Mouse (Mus musculus) MEL (cell line): ENCODE results near the gene Golga2. TPM values are rescaled to one million over a fixed set of nuclear protein-coding genes. Genes with fewer than 3 reads are reported as not detected.

Experiments used
- DNase-seq: peaks from one replicate; pipeline ENCODE4 v3.0.0; 2011; ENCODE audit warnings: low read depth, low spot score
- H3K27ac ChIP-seq: 2 replicates; pipeline ENCODE4 v1.5.1; 2012; ENCODE audit warnings: low read depth, mild to moderate bottlenecking, control low read depth, low read length, moderate library complexity; ENCODE audit not compliant: control insufficient read depth
- H3K27me3 ChIP-seq, 2 experiments: fragments of 150-350 bp in 1 of 2; sonication (generic) in 1 of 2; 2 replicates each; pipeline ENCODE4 v1.6.1; 2012; ENCODE audit warnings: low read length in 2 of 2, mild to moderate bottlenecking in 2 of 2, improper control_type of control experiment in 1 of 2, moderate library complexity in 1 of 2; ENCODE audit not compliant: insufficient read depth in 2 of 2, control insufficient read depth in 1 of 2
- H3K36me3 ChIP-seq, 2 experiments: 2 replicates each; pipeline ENCODE4 v1.6.1; 2012 to 2014; ENCODE audit warnings: low read length in 2 of 2, improper control_type of control experiment in 1 of 2, inconsistent platforms in 1 of 2, mild to moderate bottlenecking in 1 of 2; ENCODE audit not compliant: insufficient read depth in 2 of 2, control insufficient read depth in 1 of 2
- H3K4me1 ChIP-seq, 2 experiments: fragments of 150-350 bp in 1 of 2; sonication (generic) in 1 of 2; 2 replicates each; pipeline ENCODE4 v1.6.1; 2012; ENCODE audit warnings: low read length in 2 of 2, improper control_type of control experiment in 1 of 2, mild to moderate bottlenecking in 1 of 2; ENCODE audit not compliant: insufficient read depth in 2 of 2, control insufficient read depth in 1 of 2
- H3K4me3 ChIP-seq, 2 experiments: fragments of 150-350 bp in 1 of 2; sonication (generic) in 1 of 2; 2 replicates each; pipeline ENCODE4 v1.5.1; 2012; ENCODE audit warnings: low read depth in 2 of 2, low read length in 2 of 2, mild to moderate bottlenecking in 2 of 2, moderate library complexity in 2 of 2, control low read depth in 1 of 2, improper control_type of control experiment in 1 of 2; ENCODE audit not compliant: control insufficient read depth in 1 of 2, insufficient read depth in 1 of 2
- H3K79me2 ChIP-seq: 2 replicates; pipeline ENCODE4 v1.6.1; 2012; ENCODE audit warnings: mild to moderate bottlenecking, low read length, moderate library complexity; ENCODE audit not compliant: control insufficient read depth, poor library complexity, insufficient read depth
- H3K9ac ChIP-seq: 2 replicates; pipeline ENCODE4 v1.6.1; 2012; ENCODE audit warnings: low read depth, mild to moderate bottlenecking, control low read depth, low read length, moderate library complexity; ENCODE audit not compliant: control insufficient read depth, poor library complexity, severe bottlenecking
- H3K9me3 ChIP-seq: fragments of 150-350 bp; sonication (generic); replicated peaks from 2 replicates; pipeline ENCODE4 v1.6.1; 2012; ENCODE audit warnings: mild to moderate bottlenecking, low read length, improper control_type of control experiment, moderate library complexity; ENCODE audit not compliant: insufficient read depth
- CHD1 ChIP-seq: IDR thresholded peaks from 2 replicates; pipeline ENCODE4 v1.6.1; 2012; ENCODE audit warnings: low read depth, mild to moderate bottlenecking, inconsistent platforms, low read length, improper control_type of control experiment
- CHD2 ChIP-seq: IDR thresholded peaks from 2 replicates; pipeline ENCODE4 v1.6.1; 2011; ENCODE audit warnings: low read length, improper control_type of control experiment
- E2F4 ChIP-seq: IDR thresholded peaks from 2 replicates; pipeline ENCODE4 v1.6.1; 2011; ENCODE audit warnings: low read depth, low read length, improper control_type of control experiment, borderline replicate concordance
- ELF1 ChIP-seq: IDR thresholded peaks from 2 replicates; pipeline ENCODE4 v1.6.1; 2014; ENCODE audit warnings: low read depth, mild to moderate bottlenecking, inconsistent platforms, low read length, improper control_type of control experiment, moderate library complexity
- EP300 ChIP-seq, 2 experiments: IDR thresholded peaks; 2 replicates each; pipeline ENCODE4 v1.6.1; 2011; ENCODE audit warnings: improper control_type of control experiment in 2 of 2, low read length in 2 of 2, low read depth in 1 of 2, mild to moderate bottlenecking in 1 of 2
- ETS1 ChIP-seq: IDR thresholded peaks from 2 replicates; pipeline ENCODE4 v1.6.1; 2012; ENCODE audit warnings: low read depth, mild to moderate bottlenecking, inconsistent platforms, low read length, improper control_type of control experiment, moderate library complexity
- GABPA ChIP-seq: IDR thresholded peaks from 2 replicates; pipeline ENCODE4 v1.6.1; 2012; ENCODE audit warnings: low read depth, mild to moderate bottlenecking, inconsistent platforms, low read length, improper control_type of control experiment, moderate library complexity
- JUND ChIP-seq: IDR thresholded peaks from 2 replicates; pipeline ENCODE4 v1.6.1; 2011; ENCODE audit warnings: low read depth, mild to moderate bottlenecking, improper control_type of control experiment, low read length
- KAT2A ChIP-seq: conservative IDR thresholded peaks from 2 replicates; pipeline ENCODE4 v1.6.1; 2012; ENCODE audit warnings: low read depth, low read length, improper control_type of control experiment, inconsistent platforms
- MAX ChIP-seq: IDR thresholded peaks from 2 replicates; pipeline ENCODE4 v1.6.1; 2011; ENCODE audit warnings: low read length, improper control_type of control experiment
- MAZ ChIP-seq: IDR thresholded peaks from 2 replicates; pipeline ENCODE4 v1.6.1; 2012; ENCODE audit warnings: low read depth, mild to moderate bottlenecking, inconsistent platforms, low read length, improper control_type of control experiment
- MEF2A ChIP-seq: IDR thresholded peaks from 2 replicates; pipeline ENCODE4 v1.6.1; 2014; ENCODE audit warnings: low read depth, mild to moderate bottlenecking, inconsistent platforms, low read length, improper control_type of control experiment; ENCODE audit not compliant: poor library complexity, insufficient replicate concordance, severe bottlenecking; ENCODE audit errors: extremely low read depth
- MXI1 ChIP-seq: IDR thresholded peaks from 2 replicates; pipeline ENCODE4 v1.6.1; 2011; ENCODE audit warnings: mild to moderate bottlenecking, low read depth, low read length, improper control_type of control experiment
- MYB ChIP-seq: IDR thresholded peaks from 2 replicates; pipeline ENCODE4 v1.6.1; 2011; ENCODE audit warnings: mild to moderate bottlenecking, low read depth, low read length, improper control_type of control experiment
- NELFE ChIP-seq: IDR thresholded peaks from 2 replicates; pipeline ENCODE4 v1.6.1; 2011; ENCODE audit warnings: low read depth, low read length, improper control_type of control experiment
- NRF1 ChIP-seq: IDR thresholded peaks from 2 replicates; pipeline ENCODE4 v1.6.1; 2014; ENCODE audit warnings: low read depth, mild to moderate bottlenecking, inconsistent platforms, low read length, improper control_type of control experiment, moderate library complexity; ENCODE audit not compliant: poor library complexity, insufficient read depth, severe bottlenecking
- POLR2AphosphoS2 ChIP-seq: IDR thresholded peaks from 2 replicates; pipeline ENCODE4 v1.6.1; 2011; ENCODE audit warnings: low read length, improper control_type of control experiment
- POLR2AphosphoS5 ChIP-seq: IDR thresholded peaks from 2 replicates; pipeline ENCODE4 v1.6.1; 2012; ENCODE audit warnings: low read depth, borderline replicate concordance, mild to moderate bottlenecking, inconsistent platforms, low read length, moderate library complexity, mixed read lengths
- RAD21 ChIP-seq: IDR thresholded peaks from 2 replicates; pipeline ENCODE4 v1.6.1; 2011; ENCODE audit warnings: mild to moderate bottlenecking, low read depth, low read length, improper control_type of control experiment
- RCOR1 ChIP-seq: IDR thresholded peaks from 2 replicates; pipeline ENCODE4 v1.6.1; 2012; ENCODE audit warnings: low read depth, mild to moderate bottlenecking, inconsistent platforms, low read length, improper control_type of control experiment
- SIN3A ChIP-seq: IDR thresholded peaks from 2 replicates; pipeline ENCODE4 v1.6.1; 2012; ENCODE audit warnings: low read length, improper control_type of control experiment, inconsistent platforms
- SMC3 ChIP-seq: IDR thresholded peaks from 2 replicates; pipeline ENCODE4 v1.6.1; 2011; ENCODE audit warnings: low read depth, low read length, improper control_type of control experiment
- TBP ChIP-seq: IDR thresholded peaks from 2 replicates; pipeline ENCODE4 v1.8.0; 2011; ENCODE audit warnings: low read depth, low read length, improper control_type of control experiment
- UBTF ChIP-seq: IDR thresholded peaks from 2 replicates; pipeline ENCODE4 v1.6.1; 2012; ENCODE audit warnings: low read depth, mild to moderate bottlenecking, inconsistent platforms, low read length, improper control_type of control experiment, moderate library complexity, borderline replicate concordance; ENCODE audit not compliant: insufficient read depth
- USF1 ChIP-seq: IDR thresholded peaks from 2 replicates; pipeline ENCODE4 v1.6.1; 2014; ENCODE audit warnings: low read depth, mild to moderate bottlenecking, inconsistent platforms, low read length, improper control_type of control experiment, moderate library complexity
- USF2 ChIP-seq, 2 experiments: IDR thresholded peaks; 2 replicates each; pipeline ENCODE4 v1.6.1; 2011 to 2012; ENCODE audit warnings: improper control_type of control experiment in 2 of 2, low read length in 2 of 2, borderline replicate concordance in 1 of 2, inconsistent platforms in 1 of 2, low read depth in 1 of 2, mild to moderate bottlenecking in 1 of 2; ENCODE audit not compliant: insufficient read depth in 1 of 2
- ZC3H11A ChIP-seq: IDR thresholded peaks from 2 replicates; pipeline ENCODE4 v1.6.1; 2012; ENCODE audit warnings: low read depth, mild to moderate bottlenecking, inconsistent platforms, low read length, improper control_type of control experiment
- ZKSCAN1 ChIP-seq: IDR thresholded peaks from 2 replicates; pipeline ENCODE4 v1.6.1; 2012; ENCODE audit warnings: low read depth, mild to moderate bottlenecking, inconsistent platforms, low read length, improper control_type of control experiment, moderate library complexity
- ZMIZ1 ChIP-seq: IDR thresholded peaks from 2 replicates; pipeline ENCODE4 v1.6.1; 2012; ENCODE audit warnings: low read depth, mild to moderate bottlenecking, inconsistent platforms, low read length, improper control_type of control experiment, moderate library complexity
- ZNF384 ChIP-seq: IDR thresholded peaks from 2 replicates; pipeline ENCODE4 v1.6.1; 2012; ENCODE audit warnings: low read depth, mild to moderate bottlenecking, inconsistent platforms, low read length, improper control_type of control experiment
- polyA plus RNA-seq, 2 experiments: library from polyadenylated mRNA; stranded (reverse) in 1 of 2; unstranded in 1 of 2; fragments of >175 nt in 1 of 2; fragments of >200 nt in 1 of 2; gene quantifications; 2 replicates each; pipeline versions ENCODE4 v1.2.1 to v1.2.4; 2012; ENCODE audit warnings: low replicate concordance in 2 of 2, low read depth in 1 of 2; ENCODE audit not compliant: insufficient read length in 2 of 2, insufficient read depth in 1 of 2, missing spikeins in 1 of 2
- total RNA-seq: library from RNA; depleted of rRNA; stranded (reverse); fragments of 300-350 nt; gene quantifications from 2 replicates; pipeline ENCODE4 v1.2.3, GENCODE M21; 2012

Golga2 gene
- total and polyA plus RNA-seq, 3 experiments = 20.3 to 38.6 TPM; not detected in 1

- TF ChIP-seq NRF1 (peak; percentile 77), SIN3A (peak; percentile 62; the same call in 1 of the 2 replicates), UBTF (no peak), ZMIZ1 (peak; percentile 81), RAD21 (no peak), ZC3H11A (no peak), POLR2AphosphoS2 (0 out of 2 replicates have a peak, but pooled peaks have one; percentile 38), ZNF384 (no peak), ZKSCAN1 (no peak), ETS1 (no peak), MXI1 (peak; percentile 79), E2F4 (no peak)
Observed at GRCm38 (mm10) chr2:32259657-32260417, 27.3 kb upstream of the Golga2 start, which contains the start of gene Uck1 (continued).

GRCm38 (mm10) chr2:32260635-32261034 is 26.5 kb upstream of the Golga2 start:
- Histone ChIP-seq H3K36me3 (peaks cover 2 to 4% of the 10 kb centered on the region in 2 experiments; a peak in 2 of 4 replicates), H3K9me3 (no peaks in the 10 kb centered on the region), H3K27me3 (no peaks in the 10 kb centered on the region), H3K4me1 (peaks cover 0 to 5% of the 10 kb centered on the region in 2 experiments; a peak in 1 of 4 replicates), H3K9ac (peak overlapping the region; percentile 71), H3K79me2 (peaks cover 14% of the 10 kb centered on the region), H3K4me3 (peak overlapping the region; percentile 81 to 95; a peak in 3 of 4 replicates), H3K27ac (peak overlapping the region; percentile 51)
- DNase-seq = peak; percentile 93
- peak; percentile 38; the same call in 1 of the 2 replicates for TF ChIP-seq ZKSCAN1
- no peak for TF ChIP-seq KAT2A
- TF ChIP-seq RCOR1 = no peak
- TF ChIP-seq ELF1 = no peak
- no peak for TF ChIP-seq NELFE
- TF ChIP-seq ZMIZ1 = no peak
- no peak for TF ChIP-seq CHD2
- TF ChIP-seq MEF2A = no peak
- TF ChIP-seq TBP = no peak
- no peak for TF ChIP-seq GABPA
- TF ChIP-seq SIN3A = peak; percentile 71
- TF ChIP-seq MAX = peak; percentile 77
- TF ChIP-seq NRF1 = 0 out of 2 replicates have a peak, but pooled peaks have one; percentile 27
- no peak for TF ChIP-seq CHD1
- no peak for TF ChIP-seq E2F4
- 0 out of 2 replicates have a peak, but pooled peaks have one; percentile 12 for TF ChIP-seq MYB
- TF ChIP-seq UBTF = no peak
- TF ChIP-seq MAZ = 0 out of 2 replicates have a peak, but pooled peaks have one; percentile 26
- peak; percentile 77 for TF ChIP-seq SMC3
- TF ChIP-seq RAD21 = peak; percentile 83
- no peak for TF ChIP-seq JUND
- TF ChIP-seq EP300 (IDR thresholded peaks at IDR 0.05; ENCODE audit: low read depth in 1 of 2, low read length in 2 of 2) = no peak
- peak; percentile 43; the same call in 1 of the 2 replicates for TF ChIP-seq USF1
- TF ChIP-seq MXI1 = peak; percentile 60
- no peak for TF ChIP-seq USF2 (IDR thresholded peaks at IDR 0.05; ENCODE audit: borderline replicate concordance in 1 of 2, insufficient read depth in 1 of 2, low read depth in 1 of 2, low read length in 2 of 2)
- no peak for TF ChIP-seq POLR2AphosphoS5
